Mouse (Mus musculus) cerebellum, postnatal 36 days (tissue): ENCODE results near the gene Spsb1.

ENCODE experiments used
- DNase-seq, 2 experiments: peaks; one replicate each; pipeline ENCODE4 v3.0.0; 2021 to 2022; ENCODE audit warnings: mixed read lengths in 2 of 2

Gene Spsb1

DNA sequence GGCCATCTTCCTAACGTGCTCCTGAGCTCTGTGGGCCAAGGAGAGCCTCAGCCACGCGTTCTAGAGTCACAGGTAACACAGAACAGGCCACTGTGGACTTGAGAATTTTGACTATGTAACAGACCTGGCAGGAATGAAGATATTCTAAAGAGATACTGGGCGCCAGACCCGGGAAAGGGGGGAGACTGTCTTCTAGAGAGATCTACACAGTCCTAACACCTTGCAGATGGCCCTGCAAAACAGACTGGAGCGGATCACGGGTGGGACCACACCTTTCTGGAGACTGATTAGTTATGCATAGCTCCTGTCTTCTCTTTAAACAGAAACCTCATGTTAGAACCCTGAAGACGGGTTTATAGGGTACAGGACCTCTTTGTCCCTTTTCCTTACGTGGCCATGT lies 100.1 kb downstream of the Spsb1 start:
- DNase-seq = no peak

DNA sequence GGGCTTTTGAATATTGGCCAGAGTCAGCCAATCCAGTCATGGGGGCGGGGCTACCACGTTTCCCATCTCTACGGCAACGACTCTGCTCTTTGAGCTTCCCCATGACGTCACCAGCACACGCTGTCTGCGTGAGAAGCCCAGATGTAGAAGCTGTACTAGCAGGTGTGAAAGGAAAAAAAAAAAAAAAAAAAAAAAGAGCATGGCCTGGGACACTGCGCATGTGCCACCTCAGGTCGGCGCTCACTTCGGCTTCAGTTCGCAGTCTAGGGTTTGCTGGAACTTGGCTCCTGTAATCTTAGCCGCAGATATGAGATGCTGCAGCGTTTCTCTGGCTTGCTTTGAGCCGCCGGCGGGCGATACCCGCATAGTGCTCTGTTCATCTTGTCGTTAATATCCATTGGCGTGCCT lies 100.5 kb downstream of the Spsb1 start:
- DNase-seq = peak; percentile 28 to 29

GRCm38 (mm10) chr4:149853698-149854284 lies 101.1 kb downstream of the Spsb1 start:
- DNase-seq = no peak

- no peak for DNase-seq
Measured at GRCm38 (mm10) chr4:149851554-149851953, 103.3 kb downstream of the Spsb1 start.

DNA sequence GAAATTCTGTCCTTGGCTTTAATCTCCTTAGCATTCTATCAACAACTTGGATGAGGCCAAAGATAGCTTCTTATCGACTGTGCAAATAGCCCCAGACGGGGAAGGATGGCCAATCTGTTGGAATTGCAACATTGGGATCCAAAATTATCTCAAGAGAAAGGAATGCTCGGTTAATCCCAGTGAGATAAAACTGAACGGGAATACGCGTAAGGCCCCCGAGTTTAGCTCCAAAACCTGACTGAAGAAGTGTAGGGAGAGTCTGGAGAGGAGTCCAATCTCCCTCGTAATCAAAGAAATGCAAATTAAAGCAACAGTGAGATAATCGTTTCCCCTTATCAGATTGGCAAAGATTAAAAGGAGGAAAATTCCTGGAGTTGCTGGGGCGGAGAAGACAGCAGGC lies 104.2 kb downstream of the Spsb1 start:
- DNase-seq = no peak

- no peak for DNase-seq
Measured at GRCm38 (mm10) chr4:149850045-149850444, 104.8 kb downstream of the Spsb1 start.

GRCm38 (mm10) chr4:149849035-149849434 lies 105.8 kb downstream of the Spsb1 start:
- DNase-seq = no peak

DNA sequence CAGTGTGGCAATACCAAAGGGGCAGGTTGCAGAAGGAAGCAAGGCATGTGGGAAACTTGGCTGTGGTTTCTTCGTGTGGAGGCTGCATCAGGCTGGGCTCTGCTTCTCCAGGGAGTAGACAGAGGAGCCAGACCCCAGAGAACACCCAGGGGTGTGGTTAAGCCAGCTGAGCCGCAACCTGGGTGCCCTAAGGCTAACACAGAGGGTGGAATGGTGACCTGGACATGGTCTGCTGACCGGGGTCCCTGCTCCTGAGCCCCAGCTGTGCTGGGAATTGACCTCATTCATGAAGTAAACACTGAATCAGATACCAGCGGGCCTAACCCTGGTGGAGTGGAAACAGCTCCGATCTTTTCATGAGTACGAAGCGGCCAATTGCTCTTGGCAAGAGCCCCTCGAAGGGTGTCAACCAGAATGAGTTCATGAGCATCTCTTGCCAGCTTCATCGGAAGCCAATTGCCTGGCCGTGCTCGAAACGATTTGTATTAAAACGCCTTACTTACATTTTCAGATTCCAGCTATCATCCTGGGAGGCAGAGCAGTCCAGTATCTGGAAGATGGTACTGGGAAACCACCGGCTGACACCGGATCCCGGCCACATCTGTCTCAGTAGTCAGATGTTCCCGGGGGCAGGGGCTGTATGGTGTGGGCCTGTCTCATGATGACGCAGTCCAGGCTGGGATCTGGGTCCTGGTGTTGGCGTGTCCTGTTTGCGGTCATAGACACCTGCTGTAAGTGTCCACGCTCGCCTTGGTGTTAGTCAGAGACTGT lies 107.8 kb downstream of the Spsb1 start:
- no peak for DNase-seq
